Mouse (Mus musculus): ENCODE data around the gene Xylt1.
A peak's percentile ranks its signal among the peaks of the same experiment; 100 is the strongest.

Xylt1 gene

GRCm38 (mm10) chr7:117563939-117564499 lies 183.2 kb downstream of the Xylt1 start:
- no peak for DNase-seq (ENCODE audit: low spot score in 2 of 2)

DNA sequence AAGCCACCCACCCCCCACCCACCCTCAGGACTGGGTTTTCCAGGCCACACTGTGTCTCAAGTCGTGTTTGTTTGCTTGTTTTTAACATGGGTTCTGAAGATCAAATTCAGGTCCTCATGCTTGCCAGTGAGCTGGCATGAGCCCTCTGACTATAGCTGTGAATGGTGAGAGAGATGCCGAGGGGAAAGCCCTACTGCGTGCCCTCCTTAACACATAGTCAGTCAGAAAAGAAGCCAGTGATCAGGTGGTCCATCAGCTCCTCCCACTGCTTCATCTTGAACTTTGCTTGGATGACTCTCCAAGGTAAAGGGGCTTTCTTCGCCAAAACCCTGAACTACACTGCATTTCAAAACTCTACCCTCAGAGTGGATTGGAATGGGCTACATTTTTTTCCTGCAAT lies 183.8 kb downstream of the Xylt1 start:
- DNase-seq (ENCODE audit: low spot score in 2 of 2), result no peak

DNA sequence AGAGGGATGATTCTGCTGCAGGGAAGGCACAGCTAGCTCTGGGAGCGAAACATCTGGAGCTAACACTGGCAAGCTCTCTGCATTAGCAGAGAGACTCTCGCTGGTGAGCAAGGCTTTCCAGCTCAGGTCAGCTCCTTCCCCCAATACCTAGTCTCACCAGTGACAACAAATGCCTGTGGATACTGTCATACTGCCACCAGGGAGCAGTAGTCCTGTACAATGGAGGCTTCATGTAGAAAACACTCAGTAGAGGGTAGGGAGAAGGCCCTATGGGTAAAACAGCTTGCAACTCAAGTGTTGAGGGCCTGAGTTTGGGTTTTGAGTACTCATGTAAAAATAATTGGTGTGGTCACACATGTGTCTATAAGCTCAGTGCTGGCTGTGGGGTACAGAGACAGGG lies 185.3 kb downstream of the Xylt1 start:
- DNase-seq (ENCODE audit: low spot score in 2 of 2), result no peak

DNA sequence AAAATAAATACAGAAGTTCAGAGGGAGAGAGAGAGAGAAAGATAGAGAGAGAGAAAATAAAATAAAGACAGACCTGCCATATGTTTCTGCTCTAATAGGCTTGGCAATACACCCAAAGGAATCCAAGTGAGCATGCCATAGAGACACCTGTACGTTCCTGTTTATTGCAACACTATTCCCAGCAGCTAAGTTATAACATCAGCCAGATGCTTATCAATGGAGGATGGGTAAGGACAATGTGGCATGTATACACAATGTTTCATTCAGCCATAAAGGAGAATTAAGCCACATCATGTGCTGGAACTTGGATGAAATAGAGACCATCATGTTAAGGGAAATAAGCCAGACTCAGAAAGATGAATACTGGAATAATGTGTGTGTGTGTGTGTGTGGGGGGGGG lies 186.1 kb downstream of the Xylt1 start:
- DNase-seq (ENCODE audit: low spot score in 2 of 2), result no peak

DNA sequence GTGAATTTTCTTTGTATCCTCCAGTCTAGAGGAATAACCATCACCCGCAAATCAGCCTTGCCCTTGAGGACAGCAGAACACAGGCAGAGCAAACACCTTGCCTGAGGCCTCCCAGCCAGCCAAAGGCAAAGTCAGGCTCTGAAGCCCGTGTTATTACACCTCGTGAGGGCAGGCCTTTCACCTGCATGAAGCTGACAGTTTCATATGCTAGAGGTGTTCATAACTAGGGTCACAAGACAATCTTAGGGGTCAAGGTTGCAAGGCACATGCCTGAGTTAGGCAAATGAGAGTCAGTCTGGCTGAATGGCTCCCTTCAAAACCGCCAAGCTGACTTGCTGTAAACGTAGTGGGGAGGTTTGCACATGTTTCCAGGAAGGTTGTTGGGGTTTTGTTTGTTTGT lies 186.5 kb downstream of the Xylt1 start:
- no peak for DNase-seq (ENCODE audit: low spot score in 2 of 2)

- no peak for DNase-seq (ENCODE audit: low spot score in 2 of 2)
Measured at GRCm38 (mm10) chr7:117567653-117568340, 187.0 kb downstream of the Xylt1 start.

DNA sequence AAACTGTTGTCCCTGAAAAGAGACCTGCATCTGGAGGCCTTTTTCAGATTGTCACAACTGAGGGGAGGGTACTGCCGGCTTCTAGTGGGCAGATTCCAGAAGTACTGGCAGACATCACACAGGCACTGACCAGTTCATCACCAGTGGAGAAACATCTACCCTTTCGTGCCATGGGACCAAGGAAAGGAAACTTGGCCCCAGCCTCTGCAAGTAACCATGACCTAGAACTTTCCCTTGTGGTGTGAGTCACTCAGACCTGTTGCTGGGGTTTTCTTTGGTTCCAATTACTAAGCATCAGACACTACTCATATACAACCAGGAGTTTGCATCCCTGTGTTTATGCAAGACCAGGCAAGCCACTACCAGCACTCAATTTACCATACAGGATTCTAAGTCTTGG lies 190.4 kb downstream of the Xylt1 start:
- no peak for DNase-seq (ENCODE audit: low spot score in 2 of 2)

DNA sequence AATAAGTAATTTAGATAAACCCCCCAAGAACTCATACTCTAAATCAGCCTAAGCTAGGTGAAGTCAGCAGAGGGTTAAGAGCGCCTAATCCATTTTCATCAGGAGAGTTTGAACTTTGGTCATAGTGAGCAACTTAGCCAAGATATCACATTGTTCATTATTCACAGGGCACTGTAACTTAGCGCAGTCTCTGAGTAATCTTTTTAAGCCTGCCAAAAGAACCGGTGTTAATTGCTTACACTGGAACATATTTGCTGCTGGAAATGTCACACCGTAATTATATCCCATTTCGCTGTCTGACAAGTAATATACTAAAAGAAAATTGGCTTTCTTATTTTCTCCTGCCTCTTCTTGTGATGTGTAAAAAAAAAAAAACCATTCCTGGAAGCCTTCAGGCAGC lies 190.9 kb downstream of the Xylt1 start:
- DNase-seq (ENCODE audit: low spot score in 2 of 2), result no peak

- no peak for DNase-seq (ENCODE audit: low spot score in 2 of 2)
Measured at GRCm38 (mm10) chr7:117573170-117573569, 192.4 kb downstream of the Xylt1 start.

DNA sequence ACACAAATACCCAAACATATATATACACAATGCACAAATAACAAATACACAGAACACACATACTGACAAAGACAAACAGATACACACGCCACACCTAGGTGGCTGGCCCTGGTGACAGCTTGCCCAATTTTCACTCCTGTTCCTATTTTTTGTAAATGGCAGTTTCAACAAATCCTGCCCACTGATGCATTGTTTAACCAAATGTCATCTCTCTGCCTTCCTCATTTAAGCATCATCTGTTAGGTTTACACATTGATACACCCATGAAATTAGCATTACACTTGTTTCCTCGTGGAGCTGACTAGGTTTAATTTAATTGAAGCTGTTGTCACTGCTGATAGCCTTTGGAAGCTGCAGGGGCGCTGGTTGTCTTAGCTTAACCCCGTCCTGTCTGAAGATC lies 194.6 kb downstream of the Xylt1 start:
- DNase-seq (ENCODE audit: low spot score in 2 of 2), result no peak

DNA sequence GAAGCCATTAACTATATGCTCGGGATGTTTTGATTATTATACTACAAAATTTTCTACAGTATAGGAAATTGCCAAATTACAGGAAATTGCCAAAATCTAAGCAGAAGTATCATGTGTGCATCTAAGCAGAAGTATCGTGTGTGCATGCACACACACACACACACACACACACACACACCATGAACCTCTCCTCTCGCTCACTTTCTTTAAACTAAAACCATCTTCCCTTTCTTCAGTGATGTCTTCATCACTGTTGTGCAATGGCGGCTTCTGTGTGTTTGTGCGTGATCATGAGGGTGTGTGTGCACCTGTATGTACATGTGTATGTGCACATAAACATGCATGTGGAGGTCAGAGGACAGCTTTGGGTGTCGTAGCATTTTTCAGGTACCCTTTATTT lies 196.3 kb downstream of the Xylt1 start:
- DNase-seq (ENCODE audit: low spot score in 2 of 2), result no peak

DNA sequence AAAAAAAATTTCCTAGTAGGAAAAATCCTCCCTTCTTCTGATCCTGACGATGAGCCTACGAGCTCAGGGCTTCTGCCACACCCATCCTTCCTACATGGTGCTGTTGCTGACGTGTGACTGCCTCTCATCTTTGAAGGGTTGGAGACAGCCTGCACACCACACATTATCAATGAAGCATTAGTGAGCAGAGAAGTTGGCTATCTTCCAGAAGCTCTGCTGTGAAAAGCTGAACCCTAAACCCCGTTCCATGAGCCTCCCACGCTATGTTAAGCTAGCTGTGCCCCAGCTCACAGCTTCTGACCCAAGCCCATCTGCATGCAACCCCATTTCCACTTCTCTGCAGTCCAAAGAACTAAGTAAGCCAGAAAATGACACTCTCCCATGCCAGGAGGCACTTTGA lies 204.4 kb downstream of the Xylt1 start:
- DNase-seq (ENCODE audit: low spot score in 2 of 2), result no peak

GRCm38 (mm10) chr7:117586811-117587210 lies 206.0 kb downstream of the Xylt1 start:
- no peak for DNase-seq (ENCODE audit: low spot score in 2 of 2)

- DNase-seq (ENCODE audit: low spot score in 2 of 2), result no peak
Measured at GRCm38 (mm10) chr7:117587234-117587929, 206.6 kb downstream of the Xylt1 start.

DNA sequence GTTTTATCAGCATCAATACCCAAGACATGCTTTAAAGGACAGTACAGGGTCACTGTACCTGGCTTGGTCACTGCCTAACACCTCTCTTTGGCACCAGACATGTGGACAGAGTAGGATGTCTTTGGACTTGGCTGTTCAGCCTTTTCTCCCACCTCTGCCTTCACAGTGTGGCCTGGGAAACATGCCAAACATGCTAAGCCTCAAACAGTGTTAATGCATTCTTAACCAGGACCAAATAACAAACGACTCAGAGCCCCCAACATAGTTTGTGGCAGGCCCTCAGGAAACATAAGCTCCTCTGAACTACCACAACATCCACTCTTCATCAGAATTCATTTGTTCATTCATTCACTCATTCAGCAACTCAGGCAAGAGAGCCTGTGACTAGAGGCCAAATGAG lies 207.6 kb downstream of the Xylt1 start:
- no peak for DNase-seq (ENCODE audit: low spot score in 2 of 2)

- no peak for DNase-seq (ENCODE audit: low spot score in 2 of 2)
Measured at GRCm38 (mm10) chr7:117589359-117589758, 208.6 kb downstream of the Xylt1 start.

GRCm38 (mm10) chr7:117589820-117590219 lies 209.0 kb downstream of the Xylt1 start:
- no peak for DNase-seq (ENCODE audit: low spot score in 2 of 2)

- DNase-seq (ENCODE audit: low spot score in 2 of 2), result no peak
Measured at GRCm38 (mm10) chr7:117594191-117594590, 213.4 kb downstream of the Xylt1 start.

- DNase-seq (ENCODE audit: low spot score in 2 of 2), result no peak
Measured at GRCm38 (mm10) chr7:117595029-117595695, 214.4 kb downstream of the Xylt1 start.

GRCm38 (mm10) chr7:117600443-117600842 lies 219.7 kb downstream of the Xylt1 start:
- DNase-seq (ENCODE audit: low spot score in 2 of 2), result no peak

GRCm38 (mm10) chr7:117610439-117610838 lies 229.7 kb downstream of the Xylt1 start:
- no peak for DNase-seq (ENCODE audit: low spot score in 2 of 2)

DNA sequence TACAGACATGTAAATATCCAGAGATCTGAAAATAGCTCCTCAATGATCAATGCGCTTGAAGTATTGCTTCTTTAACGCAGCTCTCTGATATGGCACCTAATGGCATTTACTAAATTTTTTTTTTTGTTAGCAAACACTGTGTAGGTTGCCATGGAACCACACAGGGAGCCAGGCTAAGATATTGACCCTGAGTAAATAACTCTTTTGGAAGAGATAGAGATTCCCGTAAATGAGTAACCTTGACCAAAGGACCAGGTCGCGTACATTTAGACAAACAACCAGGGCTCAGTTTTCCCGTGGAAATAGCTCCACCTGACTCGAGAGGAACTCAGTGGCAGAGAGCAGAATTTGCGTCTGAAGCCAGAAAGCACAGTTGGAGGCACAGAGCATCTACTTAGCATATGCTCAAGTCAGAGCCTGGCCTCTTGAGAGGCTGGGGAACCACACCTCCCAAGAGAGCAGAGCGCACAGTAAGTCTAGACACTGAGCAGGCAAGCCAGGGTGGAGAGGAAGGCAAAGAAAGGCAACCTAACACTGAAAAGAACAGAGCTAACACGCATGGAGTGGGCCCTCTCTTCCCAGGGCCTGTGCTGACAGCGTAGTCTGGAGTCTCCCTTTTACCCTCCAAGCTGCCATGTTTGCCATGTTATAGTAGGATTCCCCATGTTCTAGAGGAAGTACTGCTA lies 232.2 kb downstream of the Xylt1 start:
- DNase-seq (ENCODE audit: low spot score in 2 of 2), result peak in 1 of 2 experiments; percentile 39

Data from spleen, postnatal 4 days (tissue).